Mouse (Mus musculus) bone marrow, adult 2 months (tissue): Measurements from ENCODE around the gene Gphn.

Experiments used
- CTCF ChIP-seq: fragments of 200-500 bp; IDR thresholded peaks from 2 replicates; pipeline ENCODE4 v1.5.1; 2011; ENCODE audit warnings: low read length, control low read depth; ENCODE audit not compliant: control insufficient read depth, insufficient read depth
- POLR2A ChIP-seq: fragments of 200-500 bp; IDR thresholded peaks from 2 replicates; pipeline ENCODE4 v1.6.1; 2011; ENCODE audit warnings: low read depth, mild to moderate bottlenecking, control low read depth, low read length, borderline replicate concordance; ENCODE audit not compliant: control insufficient read depth

- TF ChIP-seq CTCF: no peak
- TF ChIP-seq POLR2A: no peak
These were observed 452.1 kb downstream of the Gphn start for GRCm38 (mm10) chr12:78678101-78678806.
